Mouse (Mus musculus) layer of hippocampus, adult 6 months (tissue): ENCODE results near the gene Ppp4r1. TPM values are rescaled to one million over a fixed set of nuclear protein-coding genes. Genes with fewer than 3 reads are reported as not detected.

Source experiments
- long read RNA-seq, 2 experiments: library from polyadenylated mRNA; unstranded; transcript quantifications; one replicate each; pipeline ENCODE4 v2.0.0; 2019 to 2020
- polyA plus RNA-seq: library from polyadenylated mRNA; unstranded; fragments of <200 nt; fragmentation: Nextera tagmentation; gene quantifications from 2 replicates; pipeline ENCODE4 v1.2.3, GENCODE M21; 2021

Gene Ppp4r1
- polyA plus RNA-seq, result 4.2 and 5.4 TPM in 2 replicates
- long read RNA-seq, experiment 1, partial matches to known transcripts, result 1 of 4 reads
- long read RNA-seq, experiment 1, other reads (novel, unspliced or antisense), result 2 of 4 reads
- long read RNA-seq, experiment 2, transcript Ppp4r1-204 (20 exons, 3,784 nt), result major isoform, 21 of 57 reads
- long read RNA-seq, experiment 2, transcript Ppp4r1-201 (20 exons, 3,850 nt), result minor isoform, 7 of 57 reads
- long read RNA-seq, experiment 2, partial matches to known transcripts, result 10 of 57 reads
- long read RNA-seq, experiment 2, other reads (novel, unspliced or antisense), result 19 of 57 reads

DNA sequence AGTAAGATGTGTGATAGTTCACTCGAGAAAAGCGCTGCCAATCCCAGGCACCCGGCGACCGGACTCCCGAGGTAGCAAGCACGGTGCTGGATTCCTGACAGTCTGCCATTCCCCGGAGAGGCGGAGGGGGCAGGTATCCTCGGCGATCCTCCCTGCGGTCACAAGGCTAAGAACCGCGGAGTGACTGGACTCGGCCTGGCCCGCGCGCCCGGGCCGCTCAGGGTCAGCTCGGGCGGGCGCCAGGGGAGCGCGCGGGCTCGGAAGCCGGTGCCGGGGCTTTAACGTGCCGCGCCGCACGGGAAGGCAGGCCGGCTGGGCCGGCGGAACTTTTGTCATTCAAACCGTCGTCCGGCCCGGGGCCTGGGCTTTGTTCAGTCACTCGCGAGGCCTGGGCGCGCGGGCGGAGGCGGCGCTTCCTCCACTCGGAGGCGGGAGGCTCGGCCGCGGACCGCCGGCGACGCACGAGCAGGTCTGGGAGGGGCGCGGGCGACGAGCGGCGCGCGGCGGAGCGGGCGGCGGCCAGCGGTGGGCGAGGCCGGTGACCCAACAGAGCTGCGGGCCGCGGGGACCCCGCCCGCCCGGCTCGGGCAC is at the start of gene Ppp4r1:
Ppp4r1 (plus strand) TSS at position 23 of the 591 bp plus-strand sequence.

GRCm38 (mm10) chr17:65771951-65772934 is 10.1 kb upstream of the Ppp4r1 start, which contains the start of gene Rab31:
Gene Rab31 (minus strand): TSS chr17:65772752.

GRCm38 (mm10) chr17:65885697-65886529 is 103.5 kb downstream of the Ppp4r1 start, which contains the start of gene Ralbp1:
Gene Ralbp1 (minus strand): TSS chr17:65885798.

Other genes starting within 250 kb of the Ppp4r1 start
- 0.97 and 1.3 TPM in 2 replicates for gene Tmem232, start 241.8 kb upstream of the Ppp4r1 start, polyA plus RNA-seq
- 149 and 159 TPM in 2 replicates for gene Vapa, start 169.0 kb upstream of the Ppp4r1 start, polyA plus RNA-seq
- not detected in 2 replicates for gene Txndc2, start 140.4 kb upstream of the Ppp4r1 start, polyA plus RNA-seq
- gene Rab31, start 9.8 kb upstream of the Ppp4r1 start, polyA plus RNA-seq, result 103 and 130 TPM in 2 replicates
- 75.8 and 81.0 TPM in 2 replicates for gene Ralbp1, start 103.2 kb downstream of the Ppp4r1 start, polyA plus RNA-seq
- 10.2 and 11.1 TPM in 2 replicates for gene Twsg1, start 168.7 kb downstream of the Ppp4r1 start, polyA plus RNA-seq